Mouse (Mus musculus) cerebellum, adult 2 months (tissue): ENCODE measurements around the gene Srgap1.

Experiments used
- CTCF ChIP-seq: fragments of 200-500 bp; IDR thresholded peaks from 2 replicates; pipeline ENCODE4 v1.5.1; 2011; ENCODE audit warnings: low read depth, mild to moderate bottlenecking, control low read depth, low read length, moderate library complexity, borderline replicate concordance; ENCODE audit not compliant: insufficient read depth
- POLR2A ChIP-seq: fragments of 200-500 bp; IDR thresholded peaks from 2 replicates; pipeline ENCODE4 v1.6.1; 2011; ENCODE audit warnings: low read length, control low read depth, borderline replicate concordance; ENCODE audit not compliant: insufficient read depth

- TF ChIP-seq CTCF (no peak), POLR2A (no peak)
Measured at GRCm38 (mm10) chr10:121755822-121756221, 291.3 kb downstream of the Srgap1 start.
